In genomic region chr2:146257609-146258008, GRCm38 (mm10) we compare ENCODE assay signal across 24 mouse cellular contexts. TPM values are rescaled to one million over a fixed set of nuclear protein-coding genes. Genes with fewer than 3 reads are reported as not detected.
A peak's percentile ranks its signal among the peaks of the same experiment; 100 is the strongest.
DNase-seq lines count a peak whose midpoint lies in the region; ATAC-seq and TF ChIP-seq lines count a peak whose summit lies in the region.
"Had no signal": no experiment of that assay in that cellular context is flagged by ENCODE, and none has a peak within 500 bp of the region (broad histone marks: within the 10 kb centered on the region; RNA-seq: fewer than 3 reads in every experiment).

No protein-coding gene starts in this region.

- DNase-seq in forebrain, postnatal 0 days, result no peak
- DNase-seq in Patski (ENCODE audit: low read depth, low spot score), result no peak
- no peak for DNase-seq in hindbrain, embryonic 10.5 days (ENCODE audit: low spot score)
- DNase-seq in cerebellum, adult 9-10 months, result no peak
- DNase-seq in adrenal gland, adult 18-20 months (ENCODE audit: low spot score in 2 of 2), result no peak
- no peak for DNase-seq in heart, postnatal 10 days
- DNase-seq: adrenal gland, postnatal 36 days; cerebellum, adult 2 months; gastrocnemius, postnatal 14 days; heart, adult 18-20 months; kidney, adult 11 months; layer of hippocampus, postnatal 36 days; lung, postnatal 4 days; spleen, adult 18-20 months; thymus, postnatal 36 days had no signal

- intact Hi-C loops in heart, postnatal 10 days (cut with DNase I), result loop anchor here (2.0 kb wide), 1 partner anchor 301 kb away; no protein-coding TSS in a partner anchor

- no peak overlapping the region for H3K4me3 ChIP-seq in forebrain, embryonic 12.5 days (replicated peaks)
- H3K4me3 ChIP-seq in forebrain, postnatal 0 days (ENCODE audit: low read depth, low read length), result no peak overlapping the region
- no peak overlapping the region for H3K4me3 ChIP-seq in hindbrain, embryonic 10.5 days
- H3K4me3 ChIP-seq in midbrain, embryonic 12.5 days, result no peak overlapping the region
- H3K4me3 ChIP-seq: heart, embryonic 15.5 days; lung, embryonic 15.5 days had no signal

- no peaks in the 10 kb centered on the region for H3K27me3 ChIP-seq in forebrain, embryonic 12.5 days
- H3K27me3 ChIP-seq in forebrain, postnatal 0 days (ENCODE audit: insufficient read depth, low read length), result no peaks in the 10 kb centered on the region
- H3K27me3 ChIP-seq in Patski, result no peaks in the 10 kb centered on the region
- peaks cover 32% of the 10 kb centered on the region for H3K27me3 ChIP-seq in hindbrain, embryonic 10.5 days (ENCODE audit: insufficient read depth, poor library complexity, severe bottlenecking)
- H3K27me3 ChIP-seq in midbrain, embryonic 12.5 days, result peaks cover 10% of the 10 kb centered on the region
- H3K27me3 ChIP-seq: heart, embryonic 15.5 days; lung, embryonic 15.5 days had no signal

- no peak overlapping the region for H3K4me2 ChIP-seq in forebrain, embryonic 12.5 days
- H3K4me2 ChIP-seq in forebrain, postnatal 0 days (ENCODE audit: low read depth), result no peak overlapping the region
- no peak overlapping the region for H3K4me2 ChIP-seq in midbrain, embryonic 12.5 days (replicated peaks)
- H3K4me2 ChIP-seq: heart, embryonic 15.5 days; lung, embryonic 15.5 days had no signal

- POLR2A ChIA-PET in Patski (lab: Charles Lee), result interaction anchor here (0.6 to 0.7 kb wide), 2 partner anchors 56 to 255 kb away, joined by 3 read pairs; no protein-coding TSS in a partner anchor

- no peaks in the 10 kb centered on the region for H3K9me3 ChIP-seq in forebrain, embryonic 12.5 days
- H3K9me3 ChIP-seq in forebrain, postnatal 0 days (ENCODE audit: low read length), result no peaks in the 10 kb centered on the region
- no peaks in the 10 kb centered on the region for H3K9me3 ChIP-seq in hindbrain, embryonic 10.5 days
- H3K9me3 ChIP-seq in midbrain, embryonic 12.5 days, result no peaks in the 10 kb centered on the region
- H3K9me3 ChIP-seq: heart, embryonic 15.5 days; lung, embryonic 15.5 days had no signal

- ATAC-seq in forebrain, embryonic 12.5 days (ENCODE audit: low FRiP score), result peak; percentile 25; the same call in 1 of the 2 replicates
- no peak for ATAC-seq in forebrain, postnatal 0 days
- ATAC-seq in Patski, result peak; percentile 86
- ATAC-seq in midbrain, embryonic 12.5 days (ENCODE audit: low FRiP score, low read depth), result no peak

- 72% methylated on average over 3 of the region's 3 CpGs for WGBS in forebrain, embryonic 12.5 days
- WGBS in forebrain, postnatal 0 days, result 58% methylated on average over 3 of the region's 3 CpGs
- WGBS in hindbrain, embryonic 10.5 days, result 80% methylated on average over 3 of the region's 3 CpGs
- WGBS in midbrain, embryonic 12.5 days, result 79% methylated on average over 3 of the region's 3 CpGs

- no peaks in the 10 kb centered on the region for H3K36me3 ChIP-seq in forebrain, embryonic 12.5 days (replicated peaks)
- no peaks in the 10 kb centered on the region for H3K36me3 ChIP-seq in forebrain, postnatal 0 days (ENCODE audit: insufficient read depth)
- no peaks in the 10 kb centered on the region for H3K36me3 ChIP-seq in hindbrain, embryonic 10.5 days
- no peaks in the 10 kb centered on the region for H3K36me3 ChIP-seq in midbrain, embryonic 12.5 days
- H3K36me3 ChIP-seq: heart, embryonic 15.5 days; lung, embryonic 15.5 days had no signal

- H3K27ac ChIP-seq in forebrain, embryonic 12.5 days, result peak overlapping the region; percentile 47
- H3K27ac ChIP-seq in forebrain, postnatal 0 days (ENCODE audit: low read depth, low read length), result no peak overlapping the region
- H3K27ac ChIP-seq in hindbrain, embryonic 10.5 days, result peak overlapping the region; percentile 50; the same call in 1 of the 2 replicates
- H3K27ac ChIP-seq in midbrain, embryonic 12.5 days (replicated peaks), result peak overlapping the region; percentile 70
- H3K27ac ChIP-seq: heart, embryonic 15.5 days; liver, embryonic 14.5 days; lung, embryonic 15.5 days had no signal

- in situ Hi-C loops in Patski (cut with MboI; ENCODE audit: low pct_unique_long_range_greater_than_20kb), result no loop called here

- H3K4me1 ChIP-seq in forebrain, embryonic 12.5 days, result peaks cover 59% of the 10 kb centered on the region
- H3K4me1 ChIP-seq in forebrain, postnatal 0 days (ENCODE audit: insufficient read depth), result peaks cover 29% of the 10 kb centered on the region
- peaks cover 56% of the 10 kb centered on the region for H3K4me1 ChIP-seq in hindbrain, embryonic 10.5 days (replicated peaks)
- peaks cover 61% of the 10 kb centered on the region for H3K4me1 ChIP-seq in midbrain, embryonic 12.5 days
- H3K4me1 ChIP-seq: lung, embryonic 15.5 days had no signal

- TF ChIP-seq CTCF in forebrain, postnatal 0 days (IDR thresholded peaks at IDR 0.05; ENCODE audit: low read depth), result no peak
- TF ChIP-seq CTCF in Patski (IDR thresholded peaks at IDR 0.05), result peak; percentile 27

- no peak overlapping the region for H3K9ac ChIP-seq in forebrain, embryonic 12.5 days
- no peak overlapping the region for H3K9ac ChIP-seq in forebrain, postnatal 0 days
- no peak overlapping the region; the same call in 1 of the 2 replicates for H3K9ac ChIP-seq in midbrain, embryonic 12.5 days (replicated peaks)
- H3K9ac ChIP-seq: heart, embryonic 15.5 days; liver, embryonic 14.5 days; lung, embryonic 15.5 days had no signal

- CTCF ChIA-PET in Patski (lab: Charles Lee), result interaction anchor here (0.6 to 1.6 kb wide), 5 partner anchors 9 to 299 kb away, joined by 3 to 4 read pairs (median 3); no protein-coding TSS in a partner anchor

RNA-seq across cellular contexts. Expression of gene Insm1, which starts 35.9 kb away (rescaled TPM):
- polyA plus RNA-seq in forebrain, embryonic 12.5 days (2016; fragmentation: Nextera tagmentation; extraction: Ambion mirVana), result 11.9 and 13.4 TPM in 2 replicates
- total RNA-seq in forebrain, postnatal 0 days (2014; rRNA removed), result 16.8 and 30.8 TPM in 2 replicates
- polyA plus RNA-seq in forebrain, postnatal 0 days (2015; fragmentation: Nextera tagmentation; extraction: Ambion mirVana), result 4.6 and 4.8 TPM in 2 replicates
- not detected for polyA plus RNA-seq in Patski (2021)
- polyA plus RNA-seq in hindbrain, embryonic 10.5 days (2016; fragmentation: Nextera tagmentation; extraction: Ambion mirVana), result 4.9 and 7.3 TPM in 2 replicates
- 12.2 and 12.8 TPM in 2 replicates for polyA plus RNA-seq in midbrain, embryonic 12.5 days (2016; fragmentation: Nextera tagmentation; extraction: Ambion mirVana)
- 1 to 10 TPM; 5.6 to 7.0 TPM for total RNA-seq in adrenal gland, adult 18-20 months (2021)
- not detected for total RNA-seq in heart, postnatal 10 days (2021)
- total RNA-seq: common myeloid progenitor, adult 5-6 weeks; gastrocnemius, postnatal 14 days; hematopoietic stem cell, adult 5-6 weeks; MEL had no signal
- polyA plus RNA-seq: heart, embryonic 15.5 days; kidney, embryonic 16.5 days had no signal

Comparison
In these comparisons a context has a peak if more than half of its experiments do, and no peak if none do; other contexts are left out.
1. ATAC-seq: peak in forebrain, embryonic 12.5 days (single experiment) and Patski (single experiment); none in forebrain, postnatal 0 days (single experiment) and midbrain, embryonic 12.5 days (single experiment).